Mouse (Mus musculus): ENCODE data around the gene Fam71b.

GRCm38 (mm10) chr11:46395088-46395487, 1.3 kb upstream of the Fam71b start:
- no peak for TF ChIP-seq CTCF (IDR thresholded peaks at IDR 0.05; ENCODE audit: extremely low read depth, insufficient read depth, low read length)
- no peak for TF ChIP-seq POLR2A (IDR thresholded peaks at IDR 0.05; ENCODE audit: extremely low read depth, insufficient read depth, low read length)

All from cortical plate, adult 2 months (tissue).